Mouse (Mus musculus): ENCODE data around the gene Tgm2. TPM values are rescaled to one million over a fixed set of nuclear protein-coding genes. Genes with fewer than 3 reads are reported as not detected.

The Tgm2 gene
- 8.0 and 17.7 TPM in 2 replicates for polyA plus RNA-seq (2012; rRNA removed)

GRCm38 (mm10) chr2:158146223-158146622 is at the start of gene Tgm2:
Gene Tgm2 (minus strand): TSS chr2:158146436.

Other genes starting within 250 kb of the Tgm2 start
- gene Vstm2l, start 231.8 kb downstream of the Tgm2 start, polyA plus RNA-seq (2012; rRNA removed), result 86.6 and 93.9 TPM in 2 replicates
- gene Tti1, start 118.0 kb downstream of the Tgm2 start, polyA plus RNA-seq (2012; rRNA removed), result 14.4 and 15.6 TPM in 2 replicates
- gene Rprd1b, start 117.9 kb downstream of the Tgm2 start, polyA plus RNA-seq (2012; rRNA removed), result 18.8 and 20.3 TPM in 2 replicates
- 3.1 and 3.2 TPM in 2 replicates for gene D630003M21Rik, start 82.8 kb upstream of the Tgm2 start, polyA plus RNA-seq (2012; rRNA removed)
- gene Bpi, start 111.7 kb upstream of the Tgm2 start, polyA plus RNA-seq (2012; rRNA removed), result not detected in 2 replicates
- gene Lbp, start 160.1 kb upstream of the Tgm2 start, polyA plus RNA-seq (2012; rRNA removed), result 2.6 and 4.3 TPM in 2 replicates
- 784 and 928 TPM in 2 replicates for gene Snhg11, start 229.2 kb upstream of the Tgm2 start, polyA plus RNA-seq (2012; rRNA removed)

Measured in central nervous system, embryonic 18 days (tissue).